Mouse (Mus musculus): ENCODE data around the gene St3gal5. TPM values are rescaled to one million over a fixed set of nuclear protein-coding genes. Genes with fewer than 3 reads are reported as not detected.
"Not testable (repeated sequence)": the region's sequence is repeated elsewhere in the genome, so short reads cannot be mapped to it uniquely, and the experiment has no call there.

St3gal5 gene
- total and polyA plus RNA-seq, 3 experiments = 24.4 to 51.8 TPM; not detected in 1

- H3K9me3 ChIP-seq (replicated peaks; ENCODE audit: insufficient read depth, low read length) = no peaks in the 10 kb centered on the region
- no peaks in the 10 kb centered on the region for H3K27me3 ChIP-seq (ENCODE audit: control insufficient read depth in 1 of 2, insufficient read depth in 2 of 2, low read length in 2 of 2)
- TF ChIP-seq ZKSCAN1 (IDR thresholded peaks at IDR 0.05; ENCODE audit: low read depth, low read length) (no peak), E2F4 (IDR thresholded peaks at IDR 0.05; ENCODE audit: borderline replicate concordance, low read depth, low read length) (no peak), ZC3H11A (IDR thresholded peaks at IDR 0.05; ENCODE audit: low read depth, low read length) (no peak), MAX (IDR thresholded peaks at IDR 0.05; ENCODE audit: low read length) (no peak), USF1 (IDR thresholded peaks at IDR 0.05; ENCODE audit: low read depth, low read length) (no peak), MYC (IDR thresholded peaks at IDR 0.05; ENCODE audit: low read depth, low read length) (no peak), MEF2A (IDR thresholded peaks at IDR 0.05; ENCODE audit: extremely low read depth, insufficient replicate concordance, low read depth, low read length, poor library complexity, severe bottlenecking) (no peak), RCOR1 (IDR thresholded peaks at IDR 0.05; ENCODE audit: low read depth, low read length) (no peak), ZMIZ1 (IDR thresholded peaks at IDR 0.05; ENCODE audit: low read depth, low read length) (no peak), UBTF (IDR thresholded peaks at IDR 0.05; ENCODE audit: borderline replicate concordance, insufficient read depth, low read depth, low read length) (no peak), RAD21 (IDR thresholded peaks at IDR 0.05; ENCODE audit: low read depth, low read length) (no peak)
- no peaks in the 10 kb centered on the region for H3K4me1 ChIP-seq (ENCODE audit: control insufficient read depth in 1 of 2, insufficient read depth in 2 of 2, low read length in 2 of 2)
- H3K4me3 ChIP-seq (ENCODE audit: control insufficient read depth in 1 of 2, insufficient read depth in 1 of 2, low read depth in 2 of 2, low read length in 2 of 2) = no peak overlapping the region
- no peak overlapping the region for H3K9ac ChIP-seq (ENCODE audit: control insufficient read depth, low read depth, low read length, poor library complexity, severe bottlenecking)
- peaks cover 0 to 25% of the 10 kb centered on the region in 2 experiments; a peak in 2 of 4 replicates for H3K36me3 ChIP-seq (ENCODE audit: control insufficient read depth in 1 of 2, insufficient read depth in 2 of 2, low read length in 2 of 2)
- no peaks in the 10 kb centered on the region for H3K79me2 ChIP-seq (ENCODE audit: control insufficient read depth, insufficient read depth, low read length, poor library complexity)
- no peak for DNase-seq (ENCODE audit: low read depth, low spot score)
- no peak overlapping the region for H3K27ac ChIP-seq (ENCODE audit: control insufficient read depth, low read depth, low read length)
Observed at GRCm38 (mm10) chr6:72153455-72153854, 56.1 kb downstream of the St3gal5 start.

GRCm38 (mm10) chr6:72154008-72154407, 56.6 kb downstream of the St3gal5 start:
- peaks cover 0 to 19% of the 10 kb centered on the region in 2 experiments; a peak in 2 of 4 replicates for H3K36me3 ChIP-seq (ENCODE audit: control insufficient read depth in 1 of 2, insufficient read depth in 2 of 2, low read length in 2 of 2)

GRCm38 (mm10) chr6:72154938-72155531, 57.6 kb downstream of the St3gal5 start:
- no peak overlapping the region for H3K4me3 ChIP-seq (ENCODE audit: control insufficient read depth in 1 of 2, insufficient read depth in 1 of 2, low read depth in 2 of 2, low read length in 2 of 2)
- H3K9ac ChIP-seq (ENCODE audit: control insufficient read depth, low read depth, low read length, poor library complexity, severe bottlenecking) = no peak overlapping the region
- H3K4me1 ChIP-seq (ENCODE audit: control insufficient read depth in 1 of 2, insufficient read depth in 2 of 2, low read length in 2 of 2) = no peaks in the 10 kb centered on the region
- H3K79me2 ChIP-seq (ENCODE audit: control insufficient read depth, insufficient read depth, low read length, poor library complexity) = no peaks in the 10 kb centered on the region
- H3K9me3 ChIP-seq (replicated peaks; ENCODE audit: insufficient read depth, low read length) = no peaks in the 10 kb centered on the region
- H3K27me3 ChIP-seq (ENCODE audit: control insufficient read depth in 1 of 2, insufficient read depth in 2 of 2, low read length in 2 of 2) = no peaks in the 10 kb centered on the region
- peaks cover 0 to 10% of the 10 kb centered on the region in 2 experiments; a peak in 2 of 4 replicates for H3K36me3 ChIP-seq (ENCODE audit: control insufficient read depth in 1 of 2, insufficient read depth in 2 of 2, low read length in 2 of 2)
- peak; percentile 44 for DNase-seq (ENCODE audit: low read depth, low spot score)
- H3K27ac ChIP-seq (ENCODE audit: control insufficient read depth, low read depth, low read length) = no peak overlapping the region
- no peak for TF ChIP-seq ETS1 (IDR thresholded peaks at IDR 0.05; ENCODE audit: low read depth, low read length)
- TF ChIP-seq MAZ (IDR thresholded peaks at IDR 0.05; ENCODE audit: low read depth, low read length) = peak; percentile 57; the same call in 1 of the 2 replicates
- TF ChIP-seq GABPA (IDR thresholded peaks at IDR 0.05; ENCODE audit: low read depth, low read length) = no peak
- TF ChIP-seq ZC3H11A (IDR thresholded peaks at IDR 0.05; ENCODE audit: low read depth, low read length) = no peak
- TF ChIP-seq ELF1 (IDR thresholded peaks at IDR 0.05; ENCODE audit: low read depth, low read length) = no peak
- TF ChIP-seq JUND (IDR thresholded peaks at IDR 0.05; ENCODE audit: low read depth, low read length) = no peak
- peak; percentile 65 for TF ChIP-seq RCOR1 (IDR thresholded peaks at IDR 0.05; ENCODE audit: low read depth, low read length)
- no peak for TF ChIP-seq POLR2A (IDR thresholded peaks at IDR 0.05; ENCODE audit: control insufficient read depth in 1 of 2, insufficient read depth in 1 of 2, low read depth in 1 of 2, low read length in 2 of 2, poor library complexity in 1 of 2)
- TF ChIP-seq NRF1 (IDR thresholded peaks at IDR 0.05; ENCODE audit: insufficient read depth, low read depth, low read length, poor library complexity, severe bottlenecking) = no peak
- no peak for TF ChIP-seq RAD21 (IDR thresholded peaks at IDR 0.05; ENCODE audit: low read depth, low read length)
- TF ChIP-seq POLR2AphosphoS2 (IDR thresholded peaks at IDR 0.05; ENCODE audit: low read length) = peak; percentile 43; the same call in 1 of the 2 replicates
- TF ChIP-seq SIN3A (IDR thresholded peaks at IDR 0.05; ENCODE audit: low read length) = no peak
- TF ChIP-seq UBTF (IDR thresholded peaks at IDR 0.05; ENCODE audit: borderline replicate concordance, insufficient read depth, low read depth, low read length) = no peak
- TF ChIP-seq ZNF384 (IDR thresholded peaks at IDR 0.05; ENCODE audit: low read depth, low read length) = no peak
- TF ChIP-seq ZMIZ1 (IDR thresholded peaks at IDR 0.05; ENCODE audit: low read depth, low read length) = peak; percentile 49; the same call in 1 of the 2 replicates
- TF ChIP-seq CHD2 (IDR thresholded peaks at IDR 0.05; ENCODE audit: low read length) = no peak
- TF ChIP-seq EP300 (IDR thresholded peaks at IDR 0.05; ENCODE audit: low read depth in 1 of 2, low read length in 2 of 2) = peak in 1 of 2 experiments; percentile 16; a peak in 1 of 4 replicates
- no peak for TF ChIP-seq MAX (IDR thresholded peaks at IDR 0.05; ENCODE audit: low read length)
- TF ChIP-seq POLR2AphosphoS5 (IDR thresholded peaks at IDR 0.05; ENCODE audit: borderline replicate concordance, low read depth, low read length) = no peak

More at GRCm38 (mm10) chr6:72154008-72154407, 56.6 kb downstream of the St3gal5 start:
- not testable (repeated sequence) for DNase-seq (ENCODE audit: low read depth, low spot score); H3K9me3 ChIP-seq (replicated peaks; ENCODE audit: insufficient read depth, low read length); H3K27ac ChIP-seq (ENCODE audit: control insufficient read depth, low read depth, low read length); H3K4me3 ChIP-seq (ENCODE audit: control insufficient read depth in 1 of 2, insufficient read depth in 1 of 2, low read depth in 2 of 2, low read length in 2 of 2); H3K27me3 ChIP-seq (ENCODE audit: control insufficient read depth in 1 of 2, insufficient read depth in 2 of 2, low read length in 2 of 2); H3K79me2 ChIP-seq (ENCODE audit: control insufficient read depth, insufficient read depth, low read length, poor library complexity); H3K4me1 ChIP-seq (ENCODE audit: control insufficient read depth in 1 of 2, insufficient read depth in 2 of 2, low read length in 2 of 2); H3K9ac ChIP-seq (ENCODE audit: control insufficient read depth, low read depth, low read length, poor library complexity, severe bottlenecking)
